Mouse (Mus musculus) gastrocnemius, adult 2 months (tissue): Measurements from ENCODE around the gene Nlk. TPM values are rescaled to one million over a fixed set of nuclear protein-coding genes. Genes with fewer than 3 reads are reported as not detected.
A peak's percentile ranks its signal among the peaks of the same experiment; 100 is the strongest.

Experiments
- DNase-seq: peaks from one replicate; pipeline ENCODE4 v3.0.0; 2022
- H3K27ac ChIP-seq: fragments of 200-600 bp; 2 replicates; pipeline ENCODE4 v1.8.1; 2022; ENCODE audit warnings: mild to moderate bottlenecking
- H3K4me3 ChIP-seq: fragments of 200-600 bp; 2 replicates; pipeline ENCODE4 v1.8.1; 2022; ENCODE audit warnings: mild to moderate bottlenecking, moderate library complexity
- CTCF ChIP-seq: fragments of 200-600 bp; IDR thresholded peaks from 2 replicates; pipeline ENCODE4 v1.8.1; 2022; ENCODE audit warnings: antibody characterized with exemption, mild to moderate bottlenecking, moderate library complexity
- intact Hi-C: fragments of 180-260 bp; cut with DNase I; formaldehyde crosslinking; loops from one replicate; pipeline ENCODE4 v1.15.1; 2025
- total RNA-seq, 2 experiments: library from RNA; stranded (reverse); gene quantifications; 2 replicates each; pipeline ENCODE4 v1.2.3; 2021

Gene Nlk
- total RNA-seq, 2 experiments from 2014 or later: 8.1 to 10.0 TPM

GRCm38 (mm10) chr11:78571854-78572253 is 125.3 kb downstream of the Nlk start:
- no peak for DNase-seq
- no peak for TF ChIP-seq CTCF
- Histone ChIP-seq H3K4me3 (no peak overlapping the region), H3K27ac (no peak overlapping the region)
- intact Hi-C loops: no loop called here

- intact Hi-C loops: no loop called here
- Histone ChIP-seq H3K4me3 (no peak overlapping the region), H3K27ac (no peak overlapping the region)
- TF ChIP-seq CTCF: no peak
- no peak for DNase-seq
Measured at GRCm38 (mm10) chr11:78571441-78571840, 125.7 kb downstream of the Nlk start.

GRCm38 (mm10) chr11:78569806-78570205 is 127.4 kb downstream of the Nlk start:
- no peak overlapping the region for H3K4me3 ChIP-seq
- intact Hi-C loops: loop anchor here (10.0 kb wide), 1 partner anchor 355 kb away; the partner anchor contains the start of gene Nos2
- no peak for DNase-seq
- no peak overlapping the region for H3K27ac ChIP-seq
- no peak for TF ChIP-seq CTCF

GRCm38 (mm10) chr11:78568827-78569226 is 128.3 kb downstream of the Nlk start:
- intact Hi-C loops: loop anchor here (10.0 kb wide), 1 partner anchor 356 kb away; the partner anchor contains the start of gene Nos2
- no peak for DNase-seq
- TF ChIP-seq CTCF: no peak
- Histone ChIP-seq H3K27ac (no peak overlapping the region), H3K4me3 (no peak overlapping the region)

- Histone ChIP-seq H3K27ac (no peak overlapping the region), H3K4me3 (no peak overlapping the region)
- intact Hi-C loops: loop anchor here (10.0 kb wide), 1 partner anchor 357 kb away; the partner anchor contains the start of gene Nos2
- no peak for TF ChIP-seq CTCF
- DNase-seq: no peak
Measured at GRCm38 (mm10) chr11:78567614-78568013, 129.6 kb downstream of the Nlk start.

GRCm38 (mm10) chr11:78566775-78567174 is 130.4 kb downstream of the Nlk start:
- TF ChIP-seq CTCF: no peak
- Histone ChIP-seq H3K4me3 (peak overlapping the region; percentile 19), H3K27ac (peak overlapping the region; percentile 61)
- intact Hi-C loops: loop anchor here (10.0 kb wide), 1 partner anchor 358 kb away; the partner anchor contains the start of gene Nos2
- DNase-seq: no peak

GRCm38 (mm10) chr11:78560447-78560846 is 136.7 kb downstream of the Nlk start:
- H3K4me3 ChIP-seq: no peak overlapping the region
- H3K27ac ChIP-seq: no peak overlapping the region
- DNase-seq: peak; percentile 60
- intact Hi-C loops: loop anchor here (10.0 kb wide), 1 partner anchor 364 kb away; the partner anchor contains the start of gene Nos2
- peak; percentile 74 for TF ChIP-seq CTCF

GRCm38 (mm10) chr11:78557241-78557640 is 139.9 kb downstream of the Nlk start:
- Histone ChIP-seq H3K4me3 (no peak overlapping the region), H3K27ac (no peak overlapping the region)
- no peak for DNase-seq
- intact Hi-C loops: loop anchor here (10.0 kb wide), 1 partner anchor 268 kb away; the partner anchor contains the start of gene Lyrm9
- peak; percentile 32; the same call in 1 of the 2 replicates for TF ChIP-seq CTCF

GRCm38 (mm10) chr11:78556070-78556469 is 141.1 kb downstream of the Nlk start:
- H3K27ac ChIP-seq: no peak overlapping the region
- TF ChIP-seq CTCF: no peak
- intact Hi-C loops: loop anchor here (10.0 kb wide), 1 partner anchor 269 kb away; the partner anchor contains the start of gene Lyrm9
- H3K4me3 ChIP-seq: no peak overlapping the region
- no peak for DNase-seq

GRCm38 (mm10) chr11:78555623-78556022 is 141.6 kb downstream of the Nlk start:
- Histone ChIP-seq H3K27ac (no peak overlapping the region), H3K4me3 (no peak overlapping the region)
- DNase-seq: no peak
- no peak for TF ChIP-seq CTCF
- intact Hi-C loops: loop anchor here (10.0 kb wide), 1 partner anchor 269 kb away; the partner anchor contains the start of gene Lyrm9

- H3K27ac ChIP-seq: peak overlapping the region; percentile 88
- intact Hi-C loops: loop anchor here (10.0 kb wide), 1 partner anchor 274 kb away; the partner anchor contains the start of gene Lyrm9
Measured at GRCm38 (mm10) chr11:78551059-78551398, 146.1 kb downstream of the Nlk start.

GRCm38 (mm10) chr11:78550168-78551058 is 146.8 kb downstream of the Nlk start, which contains the start of gene Tmem97:
Tmem97 (minus strand) TSS chr11:78550777.
- Histone ChIP-seq H3K4me3 (peak within 1 kb of the TSS; percentile 78), H3K27ac (peak within 1 kb of the TSS; percentile 88)
- TF ChIP-seq CTCF: peak; percentile 28; the same call in 1 of the 2 replicates
- DNase-seq: peak; percentile 97
- intact Hi-C loops: loop anchor here (10.0 kb wide), 1 partner anchor 274 kb away; the partner anchor contains the start of gene Lyrm9

More at GRCm38 (mm10) chr11:78551059-78551398, 146.1 kb downstream of the Nlk start:
- TF ChIP-seq CTCF: no peak
- DNase-seq: no peak
- H3K4me3 ChIP-seq: peak overlapping the region; percentile 78

GRCm38 (mm10) chr11:78549491-78549987 is 147.6 kb downstream of the Nlk start:
- no peak for DNase-seq
- intact Hi-C loops: no loop called here
- Histone ChIP-seq H3K4me3 (peak overlapping the region; percentile 78), H3K27ac (no peak overlapping the region)
- no peak for TF ChIP-seq CTCF
